Comparison of ENCODE assay signal across 26 mouse cellular contexts in genomic region chr2:103644418-103644817, GRCm38 (mm10).
DNase-seq lines count a peak whose midpoint lies in the region; ATAC-seq lines count a peak whose summit lies in the region.
"Had no signal": no experiment of that assay in that cellular context is flagged by ENCODE, and none has a peak within 500 bp of the region (broad histone marks: within the 10 kb centered on the region; RNA-seq: fewer than 3 reads in every experiment).

No protein-coding gene starts in this region.

- no peaks in the 10 kb centered on the region for H3K9me3 ChIP-seq in heart, embryonic 16.5 days (replicated peaks; ENCODE audit: control insufficient read depth, low read length)
- no peaks in the 10 kb centered on the region for H3K9me3 ChIP-seq in heart, embryonic 12.5 days (replicated peaks)
- no peaks in the 10 kb centered on the region for H3K9me3 ChIP-seq in forebrain, embryonic 14.5 days (replicated peaks; ENCODE audit: control insufficient read depth, low read length)
- no peaks in the 10 kb centered on the region for H3K9me3 ChIP-seq in hindbrain, embryonic 12.5 days (replicated peaks)
- H3K9me3 ChIP-seq: embryonic facial prominence, embryonic 13.5 days; heart, embryonic 10.5 days had no signal

- peak overlapping the region; percentile 13; the same call in 1 of the 2 replicates for H3K27ac ChIP-seq in heart, embryonic 16.5 days (ENCODE audit: low read length)
- H3K27ac ChIP-seq in heart, embryonic 12.5 days (ENCODE audit: poor library complexity, severe bottlenecking): no peak overlapping the region
- no peak overlapping the region for H3K27ac ChIP-seq in forebrain, embryonic 14.5 days (ENCODE audit: low read depth, low read length)
- peak overlapping the region; percentile 65 for H3K27ac ChIP-seq in hindbrain, embryonic 12.5 days
- H3K27ac ChIP-seq: embryonic facial prominence, embryonic 13.5 days; heart, embryonic 10.5 days; kidney, postnatal 0 days; liver, embryonic 14.5 days had no signal

- H3K36me3 ChIP-seq in heart, embryonic 16.5 days (ENCODE audit: control insufficient read depth, insufficient read depth): no peaks in the 10 kb centered on the region
- H3K36me3 ChIP-seq in heart, embryonic 12.5 days: no peaks in the 10 kb centered on the region
- H3K36me3 ChIP-seq in forebrain, embryonic 14.5 days (ENCODE audit: control insufficient read depth, insufficient read depth, low read length): no peaks in the 10 kb centered on the region
- no peaks in the 10 kb centered on the region for H3K36me3 ChIP-seq in hindbrain, embryonic 12.5 days
- H3K36me3 ChIP-seq: embryonic facial prominence, embryonic 13.5 days; heart, embryonic 10.5 days had no signal

- no peak for ATAC-seq in heart, embryonic 16.5 days (replicated peaks; ENCODE audit: extremely low read depth, insufficient read depth, low FRiP score)
- ATAC-seq in heart, embryonic 12.5 days (ENCODE audit: insufficient number of reproducible peaks, low FRiP score): no peak
- ATAC-seq in forebrain, embryonic 14.5 days: peak; percentile 55; the same call in 1 of the 2 replicates
- ATAC-seq in hindbrain, embryonic 12.5 days (ENCODE audit: low FRiP score): no peak
- no peak for ATAC-seq in monocyte, adult 5-6 weeks (replicated peaks; ENCODE audit: insufficient number of reproducible peaks, low FRiP score, low TSS enrichment, poor library complexity, severe bottlenecking)
- ATAC-seq: CD4-positive, CD25-positive, alpha-beta regulatory T cell, adult 4 months; intestine, embryonic 16.5 days had no signal

- H3K4me2 ChIP-seq in heart, embryonic 16.5 days (ENCODE audit: low read depth, low read length): no peak overlapping the region
- H3K4me2 ChIP-seq in heart, embryonic 12.5 days: no peak overlapping the region
- no peak overlapping the region for H3K4me2 ChIP-seq in forebrain, embryonic 14.5 days (ENCODE audit: low read length)
- H3K4me2 ChIP-seq in hindbrain, embryonic 12.5 days (replicated peaks): no peak overlapping the region
- H3K4me2 ChIP-seq: embryonic facial prominence, embryonic 13.5 days had no signal

- H3K9ac ChIP-seq in heart, embryonic 16.5 days (ENCODE audit: low read length): no peak overlapping the region
- no peak overlapping the region for H3K9ac ChIP-seq in heart, embryonic 12.5 days
- H3K9ac ChIP-seq in forebrain, embryonic 14.5 days (ENCODE audit: low read length): no peak overlapping the region
- no peak overlapping the region for H3K9ac ChIP-seq in hindbrain, embryonic 12.5 days
- H3K9ac ChIP-seq: embryonic facial prominence, embryonic 13.5 days; liver, embryonic 14.5 days had no signal

- peaks cover 37% of the 10 kb centered on the region for H3K4me1 ChIP-seq in heart, embryonic 16.5 days (ENCODE audit: control insufficient read depth, insufficient read depth, low read length)
- peaks cover 52% of the 10 kb centered on the region for H3K4me1 ChIP-seq in heart, embryonic 12.5 days (replicated peaks)
- H3K4me1 ChIP-seq in forebrain, embryonic 14.5 days (ENCODE audit: control insufficient read depth, insufficient read depth, low read length): peaks cover 12% of the 10 kb centered on the region
- peaks cover 41% of the 10 kb centered on the region for H3K4me1 ChIP-seq in hindbrain, embryonic 12.5 days

- no peaks in the 10 kb centered on the region for H3K27me3 ChIP-seq in heart, embryonic 16.5 days (ENCODE audit: control insufficient read depth, insufficient read depth, low read length)
- H3K27me3 ChIP-seq in heart, embryonic 12.5 days (replicated peaks): no peaks in the 10 kb centered on the region
- no peaks in the 10 kb centered on the region for H3K27me3 ChIP-seq in forebrain, embryonic 14.5 days (replicated peaks; ENCODE audit: control insufficient read depth, insufficient read depth, low read length)
- H3K27me3 ChIP-seq in hindbrain, embryonic 12.5 days: peaks cover 19% of the 10 kb centered on the region; the same call in 1 of the 2 replicates
- H3K27me3 ChIP-seq: embryonic facial prominence, embryonic 13.5 days had no signal

- H3K4me3 ChIP-seq in heart, embryonic 16.5 days (ENCODE audit: low read length): no peak overlapping the region
- H3K4me3 ChIP-seq in heart, embryonic 12.5 days: no peak overlapping the region
- no peak overlapping the region for H3K4me3 ChIP-seq in forebrain, embryonic 14.5 days (ENCODE audit: low read depth, low read length)
- H3K4me3 ChIP-seq in hindbrain, embryonic 12.5 days: no peak overlapping the region
- H3K4me3 ChIP-seq: embryonic facial prominence, embryonic 13.5 days; erythroblast, embryonic 14.5 days; heart, embryonic 10.5 days had no signal

- 32% methylated on average over 1 of the region's 1 CpGs for WGBS in heart, embryonic 16.5 days
- WGBS in heart, embryonic 12.5 days: 64% methylated on average over 1 of the region's 1 CpGs
- WGBS in forebrain, embryonic 14.5 days: 29% methylated on average over 1 of the region's 1 CpGs
- WGBS in hindbrain, embryonic 12.5 days: 32% methylated on average over 1 of the region's 1 CpGs

- peak; percentile 68 for DNase-seq in brain, adult 2 months (ENCODE audit: low read depth, low spot score)
- peak; percentile 61 for DNase-seq in forebrain, embryonic 14.5 days (ENCODE audit: low spot score)
- DNase-seq in heart, postnatal 4 days: no peak
- DNase-seq in adrenal gland, postnatal 36 days: no peak
- DNase-seq: cerebellum, adult 8-10 months; cerebellum, postnatal 36 days; gastrocnemius, postnatal 25 days; heart, adult 11 months; kidney, adult 8-10 months; kidney, postnatal 4 days; liver; lung, adult 2 months; lung, postnatal 10 days; midbrain, embryonic 14.5 days; right cerebral cortex, postnatal 4 days had no signal

Comparison
In these comparisons a context has a peak if more than half of its experiments do, and no peak if none do; other contexts are left out.
1. H3K27ac ChIP-seq: peak in heart, embryonic 16.5 days (single experiment) and hindbrain, embryonic 12.5 days (single experiment); none in heart, embryonic 12.5 days (single experiment) and forebrain, embryonic 14.5 days (single experiment).
2. DNase-seq: peak in brain, adult 2 months (single experiment) and forebrain, embryonic 14.5 days (single experiment); none in heart, postnatal 4 days (single experiment) and adrenal gland, postnatal 36 days (0 of 2).